Mouse (Mus musculus): ENCODE results near the gene Gm3424.
A peak's percentile ranks its signal among the peaks of the same experiment; 100 is the strongest.
"Not testable (repeated sequence)": the region's sequence is repeated elsewhere in the genome, so short reads cannot be mapped to it uniquely, and the experiment has no call there.

The Gm3424 gene

DNA sequence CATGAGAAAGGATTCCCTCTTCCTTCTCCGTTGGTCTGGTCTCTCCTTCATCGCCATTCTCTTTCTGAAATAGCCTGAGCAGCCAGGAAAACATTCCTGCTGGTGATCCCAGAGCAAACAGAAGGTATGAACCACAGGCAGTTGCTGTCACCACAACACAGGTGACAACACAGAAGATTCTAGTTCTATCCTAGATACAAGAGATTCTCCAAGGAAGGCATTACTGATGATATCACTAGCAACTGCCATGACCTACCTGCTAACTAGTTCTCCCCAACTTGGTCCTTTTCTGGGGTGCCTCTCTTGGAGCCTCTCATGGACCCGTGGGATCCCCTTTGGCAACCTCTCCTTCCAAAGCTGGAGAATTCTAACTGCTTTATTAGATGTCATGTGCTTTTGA is at the start of gene Gm3424:
Gm3424 (minus strand) TSS at position 101 of the 400 bp plus-strand sequence.
- DNase-seq (ENCODE audit: inconsistent ontology term) = not testable (repeated sequence)

DNA sequence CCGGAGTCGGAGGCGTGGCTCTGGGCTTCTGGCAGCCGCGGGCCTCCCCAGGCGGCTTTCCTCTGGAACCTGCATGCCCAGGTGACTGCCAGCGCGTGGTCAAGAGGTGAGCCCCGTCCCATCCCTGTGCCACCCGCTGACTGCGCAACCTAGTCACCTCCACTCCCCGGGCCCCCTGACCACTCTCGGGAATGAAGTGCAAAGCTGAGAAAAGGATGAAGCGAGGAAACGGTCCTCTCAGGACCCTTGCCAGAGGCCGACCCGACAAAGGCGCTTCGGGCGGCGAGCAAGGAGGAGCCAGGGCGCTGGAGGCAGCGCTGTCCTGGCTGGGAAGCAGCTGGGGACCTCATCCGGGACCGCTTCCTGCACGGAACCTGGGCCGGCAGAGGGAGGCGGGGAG is 49.7 kb upstream of the Gm3424 start:
- DNase-seq (ENCODE audit: inconsistent ontology term) = peak; percentile 5

GRCm38 (mm10) chr14:5879136-5879535 is 49.0 kb upstream of the Gm3424 start:
- DNase-seq (ENCODE audit: inconsistent ontology term) = peak; percentile 6

- DNase-seq (ENCODE audit: inconsistent ontology term) = not testable (repeated sequence)
These were observed 25.8 kb upstream of the Gm3424 start for GRCm38 (mm10) chr14:5855911-5856310.

DNA sequence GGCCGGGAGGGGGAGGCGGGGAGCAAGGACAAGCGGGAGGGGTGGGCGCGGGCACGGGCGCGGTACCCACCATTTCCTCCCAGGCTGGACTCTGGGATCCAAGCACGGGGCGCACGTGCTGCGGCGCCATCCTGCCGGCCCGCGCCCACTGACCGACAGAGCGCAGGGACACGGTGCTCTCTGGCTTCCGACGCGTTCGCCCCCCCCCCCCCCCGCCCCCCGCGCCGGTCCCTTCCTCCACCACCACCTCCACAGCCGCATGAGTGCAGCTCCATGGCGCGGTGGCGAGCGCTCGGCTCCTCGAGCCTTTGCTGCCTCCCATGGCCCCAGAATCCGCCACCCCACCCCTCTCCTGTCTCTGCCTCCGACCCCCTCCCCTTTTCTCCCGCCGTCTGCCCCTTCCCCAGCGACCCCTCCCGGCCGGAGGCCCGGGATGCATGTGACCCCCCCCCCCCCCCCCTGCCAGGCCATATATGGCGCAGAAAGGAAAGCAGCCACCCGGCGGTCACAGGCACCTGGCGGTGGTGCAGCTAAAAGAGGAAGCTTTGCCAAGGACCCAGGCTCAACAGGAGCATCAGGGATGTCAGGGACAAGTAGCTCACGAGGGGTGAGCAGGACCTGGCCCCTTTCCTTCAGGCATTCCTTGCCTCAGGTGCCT is 17.3 kb downstream of the Gm3424 start:
- not testable (repeated sequence) for DNase-seq (ENCODE audit: inconsistent ontology term)

GRCm38 (mm10) chr14:5807882-5808281 is 22.2 kb downstream of the Gm3424 start, which contains the start of gene Gm3383:
TSS of gene Gm3383 (minus strand) at chr14:5807982.
- DNase-seq (ENCODE audit: inconsistent ontology term) = not testable (repeated sequence)

Measured in Muller cell, postnatal 12 days (primary cell).